Mouse (Mus musculus) lung, postnatal 25 days (tissue): Measurements from ENCODE around the gene Sbf1.

Experiments
- DNase-seq: peaks from one replicate; pipeline ENCODE4 v3.0.0; 2022; ENCODE audit warnings: low spot score

Gene Sbf1

DNA sequence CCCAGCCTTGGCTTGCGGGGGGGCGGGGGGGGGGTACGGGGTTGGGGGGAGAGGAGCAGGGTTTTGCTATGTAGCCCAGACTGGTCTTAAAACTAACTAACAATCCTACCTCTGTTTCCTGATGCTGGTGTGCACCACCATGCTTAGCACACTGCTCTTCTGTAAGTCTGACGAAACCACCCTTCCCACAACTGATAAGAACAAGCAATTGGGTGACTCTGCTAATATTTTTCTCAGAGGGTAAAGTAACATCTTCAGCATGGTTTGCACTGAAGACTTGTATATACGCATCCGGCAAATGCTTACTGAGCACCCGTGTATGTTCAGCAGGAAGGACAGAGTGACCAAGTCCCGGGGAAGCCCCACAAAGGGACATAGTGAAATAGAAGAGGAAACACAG is 6.2 kb upstream of the Sbf1 start:
- DNase-seq = no peak

DNA sequence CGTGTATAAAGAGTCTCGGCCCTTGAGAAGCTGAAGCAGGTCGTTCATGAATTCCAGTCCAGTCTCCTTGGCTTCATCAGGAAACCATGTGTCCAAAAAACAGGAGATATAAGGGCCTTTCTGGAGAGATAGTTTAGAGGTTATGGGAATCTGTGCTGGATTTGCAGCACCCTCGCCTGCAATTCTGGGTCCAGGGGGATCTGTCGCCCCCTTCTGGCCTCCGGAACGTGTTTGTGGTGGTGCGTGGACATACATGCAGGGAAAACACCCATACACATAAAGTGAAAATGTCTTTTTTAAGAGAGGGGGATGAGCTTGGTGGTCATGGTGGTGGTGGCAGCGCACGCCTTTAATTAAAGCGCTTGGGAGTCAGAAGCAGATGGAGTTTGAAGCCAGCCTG is 1.0 kb upstream of the Sbf1 start:
- no peak for DNase-seq

GRCm38 (mm10) chr15:89314511-89315189 is 461 bp downstream of the Sbf1 start:
- no peak for DNase-seq

- DNase-seq = no peak
Measured at GRCm38 (mm10) chr15:89314107-89314506, 1.0 kb downstream of the Sbf1 start.

DNA sequence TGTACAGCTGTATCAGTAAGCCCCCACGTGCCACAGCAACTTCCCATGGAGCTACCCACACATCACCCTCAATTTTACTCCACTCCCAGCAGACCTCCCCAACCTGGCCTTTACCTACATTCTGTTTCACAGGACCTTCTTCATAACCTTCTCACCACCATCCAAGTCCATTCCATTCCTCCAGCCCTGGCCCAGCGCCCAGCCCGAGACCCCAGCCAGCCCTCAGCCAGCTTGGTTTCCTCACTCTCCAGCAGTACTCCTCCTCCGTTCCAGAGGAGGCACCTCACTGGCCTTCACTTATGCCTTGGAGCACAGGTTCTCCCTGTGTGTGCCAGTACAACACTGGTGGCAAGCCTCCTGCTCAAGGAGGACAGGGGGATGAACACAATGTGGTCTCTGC is 1.8 kb downstream of the Sbf1 start:
- no peak for DNase-seq

- DNase-seq = peak; percentile 42
Measured at GRCm38 (mm10) chr15:89309962-89310498, 5.1 kb downstream of the Sbf1 start.

GRCm38 (mm10) chr15:89308406-89309139 is 6.5 kb downstream of the Sbf1 start:
- no peak for DNase-seq

- no peak for DNase-seq
Measured at GRCm38 (mm10) chr15:89307461-89307860, 7.7 kb downstream of the Sbf1 start.

GRCm38 (mm10) chr15:89305966-89306365 is 9.1 kb downstream of the Sbf1 start:
- no peak for DNase-seq

DNA sequence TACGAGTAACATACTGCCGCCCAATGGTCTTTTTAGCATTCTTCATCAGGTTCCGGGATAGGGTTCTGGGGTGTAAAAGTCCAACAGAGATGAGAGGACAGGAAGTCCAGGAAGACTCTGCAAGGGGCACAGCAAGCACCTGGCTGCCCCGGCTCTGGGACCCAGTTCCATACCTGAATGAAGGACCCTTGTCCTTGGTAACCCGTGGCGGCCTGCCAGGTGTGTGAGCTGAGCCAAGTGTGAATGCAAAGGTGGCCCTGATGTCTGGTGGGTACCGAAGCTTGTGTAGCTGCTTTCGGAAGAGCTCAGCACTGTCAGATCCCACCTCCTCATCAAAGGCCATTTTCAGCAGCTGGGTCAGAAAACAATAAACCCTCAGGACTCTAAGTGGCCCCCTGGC is 14.5 kb downstream of the Sbf1 start:
- DNase-seq = no peak

GRCm38 (mm10) chr15:89300180-89300579 is 14.9 kb downstream of the Sbf1 start:
- no peak for DNase-seq

DNA sequence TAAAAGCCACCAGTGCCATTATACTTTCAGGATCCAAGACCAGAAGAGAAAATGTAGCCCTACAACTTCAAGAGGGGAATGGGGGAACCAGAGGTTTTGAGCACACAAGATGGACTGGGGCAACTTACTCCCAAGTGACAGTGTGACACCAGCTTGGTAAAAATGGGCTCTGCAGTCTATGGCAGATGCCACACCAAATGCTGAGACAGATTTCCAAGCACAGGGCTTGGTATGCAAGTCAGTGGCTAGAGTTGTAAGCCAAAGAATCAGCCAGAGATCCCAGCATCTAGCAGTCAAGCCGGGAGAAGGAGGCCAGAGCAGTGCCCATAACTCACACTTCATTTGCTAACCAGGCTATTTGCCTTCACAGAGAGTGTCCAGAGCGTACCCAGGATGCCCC is 17.4 kb downstream of the Sbf1 start:
- DNase-seq = no peak

- peak; percentile 49 for DNase-seq
Measured at GRCm38 (mm10) chr15:89296465-89296864, 18.6 kb downstream of the Sbf1 start.

DNA sequence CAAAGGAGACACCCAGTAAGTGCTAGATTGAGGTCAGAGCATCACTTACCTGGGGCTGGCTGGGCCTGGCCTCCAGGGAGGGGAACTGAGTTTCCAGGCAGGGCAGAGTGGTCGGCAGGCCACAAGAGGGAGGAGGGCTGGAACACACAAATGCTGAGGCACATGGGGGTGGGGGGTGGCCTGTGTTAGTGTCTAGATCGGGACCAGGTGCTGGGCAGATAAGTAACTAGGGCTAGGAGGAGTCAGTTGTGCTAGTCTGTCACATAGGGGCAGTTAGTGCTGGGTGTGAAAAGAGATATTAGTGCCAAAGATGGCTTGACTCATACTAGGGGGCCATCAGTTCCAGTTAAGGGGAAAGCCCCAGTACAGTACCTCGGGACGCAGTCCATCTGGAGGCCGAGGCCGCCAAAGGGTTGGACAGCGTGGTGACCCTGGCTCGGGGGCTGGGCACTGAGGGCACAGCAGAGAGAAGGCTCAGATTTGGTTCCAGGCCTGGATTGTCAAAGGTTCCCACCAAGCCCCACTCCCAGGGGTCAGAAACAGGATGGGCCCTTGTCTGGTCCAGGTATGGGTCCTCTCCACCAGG is 19.4 kb downstream of the Sbf1 start:
- DNase-seq = no peak

- no peak for DNase-seq
Measured at GRCm38 (mm10) chr15:89293778-89294177, 21.3 kb downstream of the Sbf1 start.

DNA sequence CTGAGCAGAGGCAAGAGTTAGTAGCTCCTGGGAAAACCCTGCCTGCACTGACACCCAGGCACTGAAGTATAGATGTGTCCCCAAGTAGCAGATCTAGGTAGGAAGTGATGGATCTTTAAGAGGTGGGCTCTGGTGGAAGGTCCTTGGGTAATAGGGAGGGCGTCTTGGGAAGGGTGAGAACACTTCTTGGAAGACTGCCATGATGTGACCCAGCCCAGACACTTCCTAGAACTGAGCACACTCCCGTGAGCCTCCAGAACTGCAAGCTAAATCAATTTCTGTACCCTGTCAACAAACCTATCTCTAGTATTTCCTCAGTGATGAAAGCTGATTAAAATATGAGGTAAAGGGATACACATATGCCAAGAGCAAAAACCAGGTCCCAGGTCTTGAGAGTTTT is 22.3 kb downstream of the Sbf1 start:
- no peak for DNase-seq

- DNase-seq = no peak
Measured at GRCm38 (mm10) chr15:89291521-89291920, 23.6 kb downstream of the Sbf1 start.

- no peak for DNase-seq
Measured at GRCm38 (mm10) chr15:89289455-89289854, 25.7 kb downstream of the Sbf1 start.

- DNase-seq = no peak
Measured at GRCm38 (mm10) chr15:89288227-89288767, 26.8 kb downstream of the Sbf1 start.

- no peak for DNase-seq
Measured at GRCm38 (mm10) chr15:89286582-89286981, 28.5 kb downstream of the Sbf1 start.

DNA sequence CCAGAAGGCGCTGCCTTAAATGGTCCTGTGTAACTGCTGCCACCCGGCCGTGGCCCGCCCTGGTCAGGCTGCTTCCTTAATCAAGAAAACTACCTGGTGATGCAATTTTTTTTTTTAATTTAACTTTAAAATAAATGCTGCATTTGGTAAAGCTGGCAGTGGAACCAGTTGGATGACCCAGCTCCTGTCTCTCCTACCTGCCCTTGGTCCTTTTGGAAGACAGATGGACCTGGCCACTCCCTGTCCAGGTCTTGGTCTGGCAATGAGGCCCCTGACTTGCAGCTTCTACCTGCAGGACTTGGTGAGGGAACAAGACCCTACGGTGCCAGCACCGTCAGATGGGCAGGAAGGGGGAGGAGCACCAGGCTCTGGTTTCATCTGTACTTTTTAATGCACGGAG is 29.0 kb downstream of the Sbf1 start:
- no peak for DNase-seq

- no peak for DNase-seq
Measured at GRCm38 (mm10) chr15:89285478-89285877, 29.6 kb downstream of the Sbf1 start.

- no peak for DNase-seq
Measured at GRCm38 (mm10) chr15:89285004-89285403, 30.1 kb downstream of the Sbf1 start.
